26 mouse cellular contexts compared by ENCODE assay signal in genomic region chr6:121126202-121126601, GRCm38 (mm10).
"Had no signal": no experiment of that assay in that cellular context is flagged by ENCODE, and none has a peak within 500 bp of the region (broad histone marks: within the 10 kb centered on the region; RNA-seq: fewer than 3 reads in every experiment).

No protein-coding gene starts in this region.

- H3K36me3 ChIP-seq: heart, embryonic 10.5 days; heart, embryonic 12.5 days; hindbrain, embryonic 10.5 days; hindbrain, embryonic 12.5 days; kidney, embryonic 15.5 days; limb, embryonic 13.5 days; limb, embryonic 15.5 days; liver, embryonic 13.5 days; liver, embryonic 15.5 days had no signal

- H3K9me3 ChIP-seq: heart, embryonic 10.5 days; heart, embryonic 12.5 days; hindbrain, embryonic 10.5 days; hindbrain, embryonic 12.5 days; kidney, embryonic 15.5 days; limb, embryonic 13.5 days; limb, embryonic 15.5 days; liver, embryonic 13.5 days; liver, embryonic 15.5 days had no signal

- H3K4me3 ChIP-seq: heart, embryonic 10.5 days; heart, embryonic 12.5 days; hindbrain, embryonic 10.5 days; hindbrain, embryonic 12.5 days; kidney, embryonic 15.5 days; limb, embryonic 13.5 days; limb, embryonic 15.5 days; liver, embryonic 13.5 days; liver, embryonic 15.5 days had no signal

- DNase-seq: gastrocnemius, postnatal 14 days; gastrocnemius, postnatal 36 days; heart, adult 18-20 months; heart, postnatal 10 days; heart, postnatal 4 days; kidney, adult 18-20 months; kidney, adult 9 months; kidney, postnatal 10 days; kidney, postnatal 25 days; kidney, postnatal 4 days; layer of hippocampus, adult 9-11 months; left cerebral cortex, postnatal 4 days; liver, embryonic 13.5 days; lung, adult 18-20 months had no signal

- H3K9ac ChIP-seq: heart, embryonic 12.5 days; hindbrain, embryonic 12.5 days; hindbrain, embryonic 14.5 days; kidney, embryonic 15.5 days; limb, embryonic 13.5 days; limb, embryonic 15.5 days; liver, embryonic 13.5 days; liver, embryonic 15.5 days had no signal

- H3K27ac ChIP-seq: heart, embryonic 10.5 days; hindbrain, embryonic 10.5 days; hindbrain, embryonic 12.5 days; hindbrain, embryonic 14.5 days; kidney, embryonic 15.5 days; limb, embryonic 13.5 days; limb, embryonic 15.5 days; liver, embryonic 13.5 days; liver, embryonic 15.5 days had no signal

- H3K4me2 ChIP-seq: heart, embryonic 12.5 days; hindbrain, embryonic 12.5 days; hindbrain, embryonic 14.5 days; kidney, embryonic 15.5 days; limb, embryonic 13.5 days; limb, embryonic 15.5 days; liver, embryonic 13.5 days; liver, embryonic 15.5 days had no signal

- ATAC-seq: hindbrain, embryonic 16.5 days; inflammation-experienced regulatory T-cells, adult 6 months; intestine, embryonic 16.5 days had no signal
